Mouse (Mus musculus): ENCODE measurements around the gene Stn1. TPM values are rescaled to one million over a fixed set of nuclear protein-coding genes. Genes with fewer than 3 reads are reported as not detected.

Stn1 gene
- polyA plus RNA-seq, 1 experiment from 2014 or later = 24.0 TPM

GRCm38 (mm10) chr19:47473453-47473852 lies 63.9 kb downstream of the Stn1 start:
- H3K36me3 ChIP-seq (ENCODE audit: control insufficient read depth, insufficient read depth, low read length) = no peaks in the 10 kb centered on the region
- peak overlapping the region; percentile 32; the same call in 1 of the 2 replicates for H3K4me2 ChIP-seq (ENCODE audit: low read length)
- no peaks in the 10 kb centered on the region for H3K27me3 ChIP-seq (ENCODE audit: control insufficient read depth, insufficient read depth, low read depth, low read length)
- H3K27ac ChIP-seq (ENCODE audit: low read length) = no peak overlapping the region
- H3K4me1 ChIP-seq (ENCODE audit: control insufficient read depth, insufficient read depth, low read length) = peaks cover 9% of the 10 kb centered on the region; the same call in 1 of the 2 replicates
- no peak overlapping the region; the same call in 1 of the 2 replicates for H3K9ac ChIP-seq (ENCODE audit: low read depth, low read length)
- ATAC-seq = no peak
- H3K4me3 ChIP-seq (ENCODE audit: low read depth, low read length) = no peak overlapping the region
- 57% methylated on average over 3 of the region's 3 CpGs for WGBS
- H3K9me3 ChIP-seq (replicated peaks; ENCODE audit: control insufficient read depth, low read length, poor library complexity, severe bottlenecking) = no peaks in the 10 kb centered on the region

GRCm38 (mm10) chr19:47472881-47473400 lies 64.4 kb downstream of the Stn1 start:
- Histone ChIP-seq H3K9me3 (replicated peaks; ENCODE audit: control insufficient read depth, low read length, poor library complexity, severe bottlenecking) (no peaks in the 10 kb centered on the region), H3K4me2 (ENCODE audit: low read length) (peak overlapping the region; percentile 32), H3K9ac (ENCODE audit: low read depth, low read length) (peak overlapping the region; percentile 4; the same call in 1 of the 2 replicates), H3K27ac (ENCODE audit: low read length) (no peak overlapping the region), H3K36me3 (ENCODE audit: control insufficient read depth, insufficient read depth, low read length) (no peaks in the 10 kb centered on the region), H3K4me3 (ENCODE audit: low read depth, low read length) (no peak overlapping the region), H3K4me1 (ENCODE audit: control insufficient read depth, insufficient read depth, low read length) (peaks cover 9% of the 10 kb centered on the region; the same call in 1 of the 2 replicates), H3K27me3 (ENCODE audit: control insufficient read depth, insufficient read depth, low read depth, low read length) (no peaks in the 10 kb centered on the region)
- no peak for ATAC-seq
- WGBS = 17% methylated on average over 15 of the region's 15 CpGs

- 75% methylated on average over 4 of the region's 4 CpGs for WGBS
- H3K4me3 ChIP-seq (ENCODE audit: low read depth, low read length) = no peak overlapping the region
- no peaks in the 10 kb centered on the region for H3K36me3 ChIP-seq (ENCODE audit: control insufficient read depth, insufficient read depth, low read length)
- no peaks in the 10 kb centered on the region for H3K27me3 ChIP-seq (ENCODE audit: control insufficient read depth, insufficient read depth, low read depth, low read length)
- no peaks in the 10 kb centered on the region for H3K9me3 ChIP-seq (replicated peaks; ENCODE audit: control insufficient read depth, low read length, poor library complexity, severe bottlenecking)
- ATAC-seq = no peak
- H3K4me1 ChIP-seq (ENCODE audit: control insufficient read depth, insufficient read depth, low read length) = peaks cover 9% of the 10 kb centered on the region; the same call in 1 of the 2 replicates
- H3K4me2 ChIP-seq (ENCODE audit: low read length) = no peak overlapping the region
- H3K27ac ChIP-seq (ENCODE audit: low read length) = no peak overlapping the region
- no peak overlapping the region for H3K9ac ChIP-seq (ENCODE audit: low read depth, low read length)
Observed at GRCm38 (mm10) chr19:47471808-47472207, 65.5 kb downstream of the Stn1 start.

GRCm38 (mm10) chr19:47468750-47469149 lies 68.6 kb downstream of the Stn1 start:
- H3K9ac ChIP-seq (ENCODE audit: low read depth, low read length) = no peak overlapping the region
- peaks cover 12% of the 10 kb centered on the region; the same call in 1 of the 2 replicates for H3K4me1 ChIP-seq (ENCODE audit: control insufficient read depth, insufficient read depth, low read length)
- ATAC-seq = no peak
- 78% methylated on average over 3 of the region's 3 CpGs for WGBS
- H3K4me3 ChIP-seq (ENCODE audit: low read depth, low read length) = no peak overlapping the region
- 0 out of 2 replicates have a peak, but pooled peaks cover 3% of the 10 kb centered on the region for H3K27me3 ChIP-seq (ENCODE audit: control insufficient read depth, insufficient read depth, low read depth, low read length)
- H3K27ac ChIP-seq (ENCODE audit: low read length) = no peak overlapping the region
- no peaks in the 10 kb centered on the region for H3K36me3 ChIP-seq (ENCODE audit: control insufficient read depth, insufficient read depth, low read length)
- H3K4me2 ChIP-seq (ENCODE audit: low read length) = no peak overlapping the region
- no peaks in the 10 kb centered on the region for H3K9me3 ChIP-seq (replicated peaks; ENCODE audit: control insufficient read depth, low read length, poor library complexity, severe bottlenecking)

- H3K4me1 ChIP-seq (ENCODE audit: control insufficient read depth, insufficient read depth, low read length) = peaks cover 12% of the 10 kb centered on the region; the same call in 1 of the 2 replicates
- H3K4me2 ChIP-seq (ENCODE audit: low read length) = no peak overlapping the region
- H3K4me3 ChIP-seq (ENCODE audit: low read depth, low read length) = no peak overlapping the region
- 81% methylated on average over 8 of the region's 8 CpGs for WGBS
- no peak overlapping the region for H3K27ac ChIP-seq (ENCODE audit: low read length)
- H3K36me3 ChIP-seq (ENCODE audit: control insufficient read depth, insufficient read depth, low read length) = no peaks in the 10 kb centered on the region
- ATAC-seq = no peak
- no peaks in the 10 kb centered on the region for H3K9me3 ChIP-seq (replicated peaks; ENCODE audit: control insufficient read depth, low read length, poor library complexity, severe bottlenecking)
- H3K27me3 ChIP-seq (ENCODE audit: control insufficient read depth, insufficient read depth, low read depth, low read length) = 0 out of 2 replicates have a peak, but pooled peaks cover 3% of the 10 kb centered on the region
- no peak overlapping the region for H3K9ac ChIP-seq (ENCODE audit: low read depth, low read length)
Observed at GRCm38 (mm10) chr19:47466775-47467174, 70.5 kb downstream of the Stn1 start.

GRCm38 (mm10) chr19:47465467-47465866 lies 71.8 kb downstream of the Stn1 start:
- no peak overlapping the region for H3K4me2 ChIP-seq (ENCODE audit: low read length)
- ATAC-seq = no peak
- WGBS = 69% methylated on average over 9 of the region's 9 CpGs

GRCm38 (mm10) chr19:47464304-47465241 lies 72.7 kb downstream of the Stn1 start, which contains the start of gene Sh3pxd2a:
Gene Sh3pxd2a, minus strand, starts transcription at chr19:47464401.
- peak; percentile 81 for ATAC-seq
- under 1% methylated on average over 49 of the region's 70 CpGs for WGBS
- H3K27ac ChIP-seq (ENCODE audit: low read length) = peak within 1 kb of the TSS; percentile 73
- H3K4me1 ChIP-seq (ENCODE audit: control insufficient read depth, insufficient read depth, low read length) = peaks cover 12% of the 10 kb centered on the region; the same call in 1 of the 2 replicates
- no peaks in the 10 kb centered on the region for H3K36me3 ChIP-seq (ENCODE audit: control insufficient read depth, insufficient read depth, low read length)
- H3K4me3 ChIP-seq (ENCODE audit: low read depth, low read length) = peak within 1 kb of the TSS; percentile 80
- H3K9me3 ChIP-seq (replicated peaks; ENCODE audit: control insufficient read depth, low read length, poor library complexity, severe bottlenecking) = no peaks in the 10 kb centered on the region
- peak within 1 kb of the TSS; percentile 88 for H3K9ac ChIP-seq (ENCODE audit: low read depth, low read length)
- H3K27me3 ChIP-seq (ENCODE audit: control insufficient read depth, insufficient read depth, low read depth, low read length) = 0 out of 2 replicates have a peak, but pooled peaks cover 3% of the 10 kb centered on the region
- H3K4me2 ChIP-seq (ENCODE audit: low read length) = peak within 1 kb of the TSS; percentile 75

More at GRCm38 (mm10) chr19:47465467-47465866, 71.8 kb downstream of the Stn1 start:
- H3K27me3 ChIP-seq (ENCODE audit: control insufficient read depth, insufficient read depth, low read depth, low read length) = 0 out of 2 replicates have a peak, but pooled peaks cover 3% of the 10 kb centered on the region
- H3K9ac ChIP-seq (ENCODE audit: low read depth, low read length) = no peak overlapping the region
- no peaks in the 10 kb centered on the region for H3K9me3 ChIP-seq (replicated peaks; ENCODE audit: control insufficient read depth, low read length, poor library complexity, severe bottlenecking)
- H3K4me3 ChIP-seq (ENCODE audit: low read depth, low read length) = no peak overlapping the region
- H3K4me1 ChIP-seq (ENCODE audit: control insufficient read depth, insufficient read depth, low read length) = peaks cover 12% of the 10 kb centered on the region; the same call in 1 of the 2 replicates
- no peaks in the 10 kb centered on the region for H3K36me3 ChIP-seq (ENCODE audit: control insufficient read depth, insufficient read depth, low read length)
- H3K27ac ChIP-seq (ENCODE audit: low read length) = no peak overlapping the region

GRCm38 (mm10) chr19:47463636-47464303 lies 73.5 kb downstream of the Stn1 start:
- Histone ChIP-seq H3K9ac (ENCODE audit: low read depth, low read length) (peak overlapping the region; percentile 88), H3K36me3 (ENCODE audit: control insufficient read depth, insufficient read depth, low read length) (no peaks in the 10 kb centered on the region), H3K27me3 (ENCODE audit: control insufficient read depth, insufficient read depth, low read depth, low read length) (0 out of 2 replicates have a peak, but pooled peaks cover 3% of the 10 kb centered on the region), H3K4me2 (ENCODE audit: low read length) (peak overlapping the region; percentile 75), H3K4me1 (ENCODE audit: control insufficient read depth, insufficient read depth, low read length) (peaks cover 12% of the 10 kb centered on the region; the same call in 1 of the 2 replicates), H3K27ac (ENCODE audit: low read length) (peak overlapping the region; percentile 73), H3K9me3 (replicated peaks; ENCODE audit: control insufficient read depth, low read length, poor library complexity, severe bottlenecking) (no peaks in the 10 kb centered on the region), H3K4me3 (ENCODE audit: low read depth, low read length) (peak overlapping the region; percentile 80)
- WGBS = under 1% methylated on average over 46 of the region's 46 CpGs
- peak; percentile 33; the same call in 1 of the 2 replicates for ATAC-seq
